Mouse (Mus musculus) lung, adult 18-20 months (tissue): ENCODE data around the gene Adgrf3.
A peak's percentile ranks its signal among the peaks of the same experiment; 100 is the strongest.

ENCODE experiments used
- DNase-seq, 2 experiments: peaks; one replicate each; pipeline ENCODE4 v3.0.0; 2022; ENCODE audit warnings: mixed read lengths in 2 of 2

The Adgrf3 gene

GRCm38 (mm10) chr5:30201521-30201920 lies 4.0 kb downstream of the Adgrf3 start:
- peak in 1 of 2 experiments; percentile 14 for DNase-seq

GRCm38 (mm10) chr5:30198257-30198656 lies 7.3 kb downstream of the Adgrf3 start:
- DNase-seq, result peak in 1 of 2 experiments; percentile 30

- DNase-seq, result peak; percentile 55 to 68
These were observed 10.2 kb downstream of the Adgrf3 start for GRCm38 (mm10) chr5:30195340-30195739.

GRCm38 (mm10) chr5:30192452-30192851 lies 13.1 kb downstream of the Adgrf3 start:
- DNase-seq, result no peak

GRCm38 (mm10) chr5:30187687-30188485 lies 17.6 kb downstream of the Adgrf3 start:
- no peak for DNase-seq

- DNase-seq, result no peak
These were observed 29.7 kb downstream of the Adgrf3 start for GRCm38 (mm10) chr5:30175811-30176210.

- peak in 1 of 2 experiments; percentile 21 for DNase-seq
These were observed 32.4 kb downstream of the Adgrf3 start for GRCm38 (mm10) chr5:30172931-30173692.

GRCm38 (mm10) chr5:30172115-30172514 lies 33.4 kb downstream of the Adgrf3 start:
- DNase-seq, result no peak

- no peak for DNase-seq
These were observed 35.1 kb downstream of the Adgrf3 start for GRCm38 (mm10) chr5:30170303-30170940.

GRCm38 (mm10) chr5:30165234-30165946 lies 40.1 kb downstream of the Adgrf3 start:
- no peak for DNase-seq

GRCm38 (mm10) chr5:30162339-30162738 lies 43.2 kb downstream of the Adgrf3 start:
- DNase-seq, result no peak

- DNase-seq, result no peak
These were observed 43.7 kb downstream of the Adgrf3 start for GRCm38 (mm10) chr5:30161836-30162235.

- DNase-seq, result no peak
These were observed 45.9 kb downstream of the Adgrf3 start for GRCm38 (mm10) chr5:30159601-30160000.

- no peak for DNase-seq
These were observed 49.5 kb downstream of the Adgrf3 start for GRCm38 (mm10) chr5:30155821-30156629.

GRCm38 (mm10) chr5:30155395-30155792 lies 50.1 kb downstream of the Adgrf3 start:
- DNase-seq, result peak in 1 of 2 experiments; percentile 33

- peak; percentile 92 to 94 for DNase-seq
These were observed 50.8 kb downstream of the Adgrf3 start, which contains the start of the genes Hadha and Hadhb for GRCm38 (mm10) chr5:30154474-30155394. Gene Hadha (minus strand): TSS chr5:30155162. Gene Hadhb (plus strand): TSS chr5:30155248.

GRCm38 (mm10) chr5:30154013-30154412 lies 51.5 kb downstream of the Adgrf3 start:
- no peak for DNase-seq

- no peak for DNase-seq
These were observed 52.3 kb downstream of the Adgrf3 start for GRCm38 (mm10) chr5:30153222-30153621.

- no peak for DNase-seq
These were observed 53.1 kb downstream of the Adgrf3 start for GRCm38 (mm10) chr5:30152413-30152812.

GRCm38 (mm10) chr5:30152007-30152406 lies 53.5 kb downstream of the Adgrf3 start:
- peak in 1 of 2 experiments; percentile 26 for DNase-seq
